Mouse (Mus musculus) embryonic fibroblast, embryonic 13.5 days (primary cell): ENCODE measurements around the gene Pdia5.

Experiments
- CTCF ChIP-seq: IDR thresholded peaks from 2 replicates; pipeline ENCODE4 v1.5.1; 2011; ENCODE audit warnings: mild to moderate bottlenecking, control low read depth, low read length, moderate library complexity, borderline replicate concordance; ENCODE audit not compliant: insufficient read depth
- POLR2A ChIP-seq: IDR thresholded peaks from 2 replicates; pipeline ENCODE4 v1.6.1; 2011; ENCODE audit warnings: low read depth, mild to moderate bottlenecking, control low read depth, low read length, moderate library complexity

GRCm38 (mm10) chr16:35423250-35424139 is 67.2 kb downstream of the Pdia5 start:
- TF ChIP-seq CTCF, result no peak
- no peak for TF ChIP-seq POLR2A
